Mouse (Mus musculus): ENCODE results near the gene Sh2b1. TPM values are rescaled to one million over a fixed set of nuclear protein-coding genes. Genes with fewer than 3 reads are reported as not detected.
A peak's percentile ranks its signal among the peaks of the same experiment; 100 is the strongest.

The Sh2b1 gene
- polyA plus RNA-seq (2015; fragmentation: Nextera tagmentation; extraction: Ambion mirVana), result 54.2 and 60.4 TPM in 2 replicates

GRCm38 (mm10) chr7:126474993-126475581 lies at the start of gene Sh2b1:
Gene Sh2b1 (minus strand): TSS chr7:126475424.
- Histone ChIP-seq H3K36me3 (peaks cover 26% of the 10 kb centered on the region), H3K4me3 (replicated peaks) (peak within 1 kb of the TSS; percentile 89), H3K9ac (peak within 1 kb of the TSS; percentile 98), H3K27me3 (no peaks in the 10 kb centered on the region), H3K27ac (replicated peaks) (peak within 1 kb of the TSS; percentile 95), H3K9me3 (replicated peaks) (no peaks in the 10 kb centered on the region), H3K4me1 (peaks cover 28% of the 10 kb centered on the region), H3K4me2 (replicated peaks) (peak within 1 kb of the TSS; percentile 71)
- WGBS, result under 1% methylated on average over 53 of the region's 53 CpGs
- peak; percentile 90 for ATAC-seq (ENCODE audit: insufficient number of reproducible peaks, low FRiP score, low TSS enrichment, low read depth)

GRCm38 (mm10) chr7:126523316-126523715 lies 48.1 kb upstream of the Sh2b1 start:
- no peaks in the 10 kb centered on the region for H3K27me3 ChIP-seq
- no peak overlapping the region for H3K27ac ChIP-seq (replicated peaks)
- H3K4me1 ChIP-seq, result peaks cover 4% of the 10 kb centered on the region; the same call in 1 of the 2 replicates
- no peak overlapping the region for H3K4me3 ChIP-seq (replicated peaks)
- 77% methylated on average over 3 of the region's 3 CpGs for WGBS
- H3K9me3 ChIP-seq (replicated peaks), result no peaks in the 10 kb centered on the region
- ATAC-seq (ENCODE audit: insufficient number of reproducible peaks, low FRiP score, low TSS enrichment, low read depth), result no peak
- H3K4me2 ChIP-seq (replicated peaks), result no peak overlapping the region
- no peaks in the 10 kb centered on the region for H3K36me3 ChIP-seq
- no peak overlapping the region for H3K9ac ChIP-seq

- no peak for ATAC-seq (ENCODE audit: insufficient number of reproducible peaks, low FRiP score, low TSS enrichment, low read depth)
- no peak overlapping the region for H3K4me3 ChIP-seq (replicated peaks)
- no peak overlapping the region for H3K4me2 ChIP-seq (replicated peaks)
- H3K9ac ChIP-seq, result no peak overlapping the region
- no peaks in the 10 kb centered on the region for H3K27me3 ChIP-seq
- WGBS, result 65% methylated on average over 2 of the region's 2 CpGs
- H3K27ac ChIP-seq (replicated peaks), result no peak overlapping the region
- H3K9me3 ChIP-seq (replicated peaks), result no peaks in the 10 kb centered on the region
- H3K4me1 ChIP-seq, result no peaks in the 10 kb centered on the region
- H3K36me3 ChIP-seq, result no peaks in the 10 kb centered on the region
Measured at GRCm38 (mm10) chr7:126519513-126519912, 44.3 kb upstream of the Sh2b1 start.

GRCm38 (mm10) chr7:126518261-126518941 lies 43.2 kb upstream of the Sh2b1 start:
- Histone ChIP-seq H3K27ac (replicated peaks) (no peak overlapping the region), H3K9me3 (replicated peaks) (no peaks in the 10 kb centered on the region), H3K4me2 (replicated peaks) (no peak overlapping the region), H3K9ac (no peak overlapping the region), H3K4me1 (no peaks in the 10 kb centered on the region), H3K36me3 (no peaks in the 10 kb centered on the region), H3K27me3 (no peaks in the 10 kb centered on the region), H3K4me3 (replicated peaks) (no peak overlapping the region)
- no peak for ATAC-seq (ENCODE audit: insufficient number of reproducible peaks, low FRiP score, low TSS enrichment, low read depth)
- WGBS, result 87% methylated on average over 5 of the region's 5 CpGs

GRCm38 (mm10) chr7:126511287-126511686 lies 36.1 kb upstream of the Sh2b1 start:
- Histone ChIP-seq H3K4me1 (no peaks in the 10 kb centered on the region), H3K4me3 (replicated peaks) (no peak overlapping the region), H3K4me2 (replicated peaks) (no peak overlapping the region), H3K36me3 (no peaks in the 10 kb centered on the region), H3K9me3 (replicated peaks) (no peaks in the 10 kb centered on the region), H3K9ac (no peak overlapping the region), H3K27me3 (no peaks in the 10 kb centered on the region), H3K27ac (replicated peaks) (no peak overlapping the region)
- WGBS, result 84% methylated on average over 3 of the region's 3 CpGs
- no peak for ATAC-seq (ENCODE audit: insufficient number of reproducible peaks, low FRiP score, low TSS enrichment, low read depth)

- WGBS, result 78% methylated on average over 8 of the region's 8 CpGs
- no peak for ATAC-seq (ENCODE audit: insufficient number of reproducible peaks, low FRiP score, low TSS enrichment, low read depth)
- H3K27me3 ChIP-seq, result no peaks in the 10 kb centered on the region
- no peak overlapping the region for H3K27ac ChIP-seq (replicated peaks)
- H3K4me3 ChIP-seq (replicated peaks), result no peak overlapping the region
- H3K4me2 ChIP-seq (replicated peaks), result no peak overlapping the region
- H3K4me1 ChIP-seq, result peaks cover 6% of the 10 kb centered on the region; the same call in 1 of the 2 replicates
- no peaks in the 10 kb centered on the region for H3K9me3 ChIP-seq (replicated peaks)
- H3K36me3 ChIP-seq, result no peaks in the 10 kb centered on the region
- H3K9ac ChIP-seq, result no peak overlapping the region
Measured at GRCm38 (mm10) chr7:126507126-126507778, 32.0 kb upstream of the Sh2b1 start.

- no peak for ATAC-seq (ENCODE audit: insufficient number of reproducible peaks, low FRiP score, low TSS enrichment, low read depth)
- 59% methylated on average over 2 of the region's 2 CpGs for WGBS
Measured at GRCm38 (mm10) chr7:126504913-126505312, 29.7 kb upstream of the Sh2b1 start.

GRCm38 (mm10) chr7:126503273-126503878 lies 28.2 kb upstream of the Sh2b1 start, which contains the start of gene Atxn2l:
Gene Atxn2l (minus strand): TSS chr7:126503437.
- H3K4me2 ChIP-seq (replicated peaks), result peak within 1 kb of the TSS; percentile 63
- WGBS, result under 1% methylated on average over 70 of the region's 72 CpGs
- peaks cover 15% of the 10 kb centered on the region for H3K4me1 ChIP-seq
- peak within 1 kb of the TSS; percentile 100 for H3K27ac ChIP-seq (replicated peaks)
- peak within 1 kb of the TSS; percentile 98 for H3K9ac ChIP-seq
- peak; percentile 90 for ATAC-seq (ENCODE audit: insufficient number of reproducible peaks, low FRiP score, low TSS enrichment, low read depth)
- peaks cover 29% of the 10 kb centered on the region for H3K36me3 ChIP-seq
- no peaks in the 10 kb centered on the region for H3K27me3 ChIP-seq
- H3K9me3 ChIP-seq (replicated peaks), result no peaks in the 10 kb centered on the region
- H3K4me3 ChIP-seq (replicated peaks), result peak within 1 kb of the TSS; percentile 100

More at GRCm38 (mm10) chr7:126504913-126505312, 29.7 kb upstream of the Sh2b1 start:
- H3K9me3 ChIP-seq (replicated peaks), result no peaks in the 10 kb centered on the region
- no peak overlapping the region for H3K4me3 ChIP-seq (replicated peaks)
- peaks cover 15% of the 10 kb centered on the region for H3K4me1 ChIP-seq
- no peaks in the 10 kb centered on the region for H3K27me3 ChIP-seq
- no peak overlapping the region for H3K4me2 ChIP-seq (replicated peaks)
- peaks cover 14% of the 10 kb centered on the region for H3K36me3 ChIP-seq
- H3K27ac ChIP-seq (replicated peaks), result no peak overlapping the region
- no peak overlapping the region for H3K9ac ChIP-seq

GRCm38 (mm10) chr7:126502751-126503150 lies 27.5 kb upstream of the Sh2b1 start:
- Histone ChIP-seq H3K36me3 (peaks cover 35% of the 10 kb centered on the region), H3K27me3 (no peaks in the 10 kb centered on the region), H3K9me3 (replicated peaks) (no peaks in the 10 kb centered on the region), H3K27ac (replicated peaks) (peak overlapping the region; percentile 100), H3K9ac (peak overlapping the region; percentile 98), H3K4me3 (replicated peaks) (peak overlapping the region; percentile 100), H3K4me1 (peaks cover 15% of the 10 kb centered on the region), H3K4me2 (replicated peaks) (peak overlapping the region; percentile 63)
- no peak for ATAC-seq (ENCODE audit: insufficient number of reproducible peaks, low FRiP score, low TSS enrichment, low read depth)
- WGBS, result under 1% methylated on average over 40 of the region's 40 CpGs

- peak; percentile 89 for ATAC-seq (ENCODE audit: insufficient number of reproducible peaks, low FRiP score, low TSS enrichment, low read depth)
- Histone ChIP-seq H3K4me3 (replicated peaks) (peak overlapping the region; percentile 100), H3K27ac (replicated peaks) (peak overlapping the region; percentile 100), H3K27me3 (no peaks in the 10 kb centered on the region), H3K36me3 (peaks cover 41% of the 10 kb centered on the region), H3K4me2 (replicated peaks) (peak overlapping the region; percentile 63), H3K4me1 (peaks cover 15% of the 10 kb centered on the region), H3K9me3 (replicated peaks) (no peaks in the 10 kb centered on the region), H3K9ac (peak overlapping the region; percentile 98)
- WGBS, result under 1% methylated on average over 54 of the region's 57 CpGs
Measured at GRCm38 (mm10) chr7:126502023-126502741, 27.0 kb upstream of the Sh2b1 start.

Data from embryonic facial prominence, embryonic 15.5 days (tissue).